Mouse (Mus musculus): ENCODE data around the gene Nxph4. TPM values are rescaled to one million over a fixed set of nuclear protein-coding genes. Genes with fewer than 3 reads are reported as not detected.

Gene Nxph4
- polyA plus RNA-seq, 1 experiment from 2014 or later, result 109 TPM

DNA sequence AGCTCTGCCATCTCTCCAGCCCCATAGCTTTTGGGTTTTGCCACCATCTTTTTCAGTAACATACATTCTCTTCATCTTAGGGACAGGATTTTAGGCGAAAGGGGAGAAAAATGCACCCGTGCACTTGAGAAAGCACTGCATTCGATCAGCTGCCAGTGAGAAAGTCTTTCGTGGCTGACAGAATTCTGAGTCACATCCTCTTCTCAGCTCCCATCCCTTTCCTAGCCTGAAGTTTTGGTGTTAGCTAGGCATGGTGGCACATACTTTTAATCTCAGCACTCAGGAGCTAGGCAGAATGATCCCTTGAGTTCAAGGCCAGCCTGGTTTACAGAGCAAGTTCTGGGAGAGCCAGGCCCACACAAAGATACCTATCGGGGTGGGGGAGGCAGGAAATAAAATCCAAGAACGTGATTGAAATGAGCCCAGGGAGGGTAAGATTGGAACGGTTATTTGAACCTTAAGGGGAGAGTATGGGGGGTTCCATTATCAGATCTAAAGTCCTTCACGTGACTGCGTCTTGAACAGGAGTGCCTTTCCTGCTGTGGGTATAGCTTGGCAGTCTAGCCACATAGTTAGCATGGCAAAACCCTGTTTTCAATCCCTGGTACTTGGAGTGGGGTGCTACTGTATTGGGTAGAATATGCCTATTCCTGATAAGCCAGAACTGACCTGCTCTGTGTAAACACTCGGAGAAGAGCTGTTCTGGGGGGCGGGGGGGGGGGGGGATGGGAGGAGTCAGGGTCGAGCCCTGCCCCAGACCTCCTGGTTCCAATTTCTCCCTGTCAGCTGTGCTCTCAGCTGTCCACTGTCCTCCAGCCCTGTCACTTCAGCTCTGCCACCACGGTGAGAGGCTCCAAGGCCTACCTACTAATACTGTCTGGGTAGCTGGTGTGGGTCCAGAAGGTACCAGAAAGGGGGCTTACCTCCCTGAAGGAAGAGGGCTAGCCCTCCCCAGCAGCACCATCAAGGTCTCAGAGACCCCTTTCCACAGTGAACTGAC lies 33.2 kb downstream of the Nxph4 start, which contains the start of gene Stac3:
Gene Stac3, plus strand, starts transcription at position 793 of the 1,000 bp plus-strand sequence.
- no peak for ATAC-seq (ENCODE audit: low FRiP score)
- H3K9me3 ChIP-seq (replicated peaks), result no peaks in the 10 kb centered on the region
- H3K27me3 ChIP-seq, result no peaks in the 10 kb centered on the region
- peaks cover 58% of the 10 kb centered on the region for H3K36me3 ChIP-seq
- H3K4me2 ChIP-seq (replicated peaks), result no peak within 1 kb of the TSS
- no peak within 1 kb of the TSS for H3K9ac ChIP-seq
- no peak within 1 kb of the TSS for H3K4me3 ChIP-seq
- H3K4me1 ChIP-seq, result no peaks in the 10 kb centered on the region
- 82% methylated on average over 11 of the region's 13 CpGs for WGBS
- H3K27ac ChIP-seq, result no peak within 1 kb of the TSS

DNA sequence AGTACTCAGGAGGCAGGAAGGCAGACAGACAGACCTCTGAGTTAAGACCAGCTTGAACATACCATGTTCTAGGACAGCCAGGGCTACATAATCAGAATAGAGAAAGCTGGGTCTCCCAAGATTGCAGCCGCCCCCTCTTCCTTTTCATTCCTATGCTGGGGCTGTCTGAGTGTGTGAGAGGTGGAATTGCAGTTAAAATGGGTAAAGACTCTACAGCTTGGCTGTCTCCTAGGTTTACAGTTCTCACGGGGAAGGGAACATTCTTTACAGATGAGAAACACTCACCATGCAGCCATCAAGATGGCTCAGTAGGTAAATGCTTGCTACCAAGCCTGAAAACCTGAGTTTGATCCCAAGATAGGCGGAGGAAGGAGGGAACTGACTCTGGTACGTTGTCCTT lies 34.3 kb downstream of the Nxph4 start:
- no peak for ATAC-seq (ENCODE audit: low FRiP score)
- Histone ChIP-seq H3K36me3 (peaks cover 64% of the 10 kb centered on the region), H3K9ac (no peak overlapping the region), H3K4me2 (replicated peaks) (no peak overlapping the region), H3K4me3 (no peak overlapping the region), H3K27ac (no peak overlapping the region), H3K4me1 (no peaks in the 10 kb centered on the region), H3K27me3 (no peaks in the 10 kb centered on the region), H3K9me3 (replicated peaks) (no peaks in the 10 kb centered on the region)
- 92% methylated on average over 4 of the region's 4 CpGs for WGBS

DNA sequence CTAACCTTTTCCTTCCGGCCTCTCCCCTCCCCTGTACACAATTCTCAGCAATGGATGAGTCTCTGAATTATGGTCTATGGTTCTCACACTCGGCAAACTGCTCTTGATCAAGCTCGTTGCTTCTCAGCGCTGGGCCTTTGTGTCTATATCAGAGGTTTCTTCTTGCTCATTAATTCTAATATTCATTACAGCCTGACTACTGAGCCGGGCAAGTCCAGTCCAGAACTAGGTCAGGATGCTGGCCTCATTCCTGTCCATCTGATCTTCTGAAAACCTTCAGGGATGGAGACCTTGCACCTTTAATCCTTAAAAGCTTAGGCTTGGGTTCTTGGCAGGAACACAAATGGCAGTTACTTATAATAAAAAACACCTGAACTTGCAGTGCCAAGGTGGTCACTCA lies 34.8 kb downstream of the Nxph4 start:
- Histone ChIP-seq H3K27me3 (no peaks in the 10 kb centered on the region), H3K9ac (no peak overlapping the region), H3K4me3 (no peak overlapping the region), H3K9me3 (replicated peaks) (no peaks in the 10 kb centered on the region), H3K36me3 (peaks cover 65% of the 10 kb centered on the region), H3K4me1 (no peaks in the 10 kb centered on the region), H3K4me2 (replicated peaks) (no peak overlapping the region), H3K27ac (no peak overlapping the region)
- WGBS, result 85% methylated on average over 5 of the region's 5 CpGs
- ATAC-seq (ENCODE audit: low FRiP score), result no peak

DNA sequence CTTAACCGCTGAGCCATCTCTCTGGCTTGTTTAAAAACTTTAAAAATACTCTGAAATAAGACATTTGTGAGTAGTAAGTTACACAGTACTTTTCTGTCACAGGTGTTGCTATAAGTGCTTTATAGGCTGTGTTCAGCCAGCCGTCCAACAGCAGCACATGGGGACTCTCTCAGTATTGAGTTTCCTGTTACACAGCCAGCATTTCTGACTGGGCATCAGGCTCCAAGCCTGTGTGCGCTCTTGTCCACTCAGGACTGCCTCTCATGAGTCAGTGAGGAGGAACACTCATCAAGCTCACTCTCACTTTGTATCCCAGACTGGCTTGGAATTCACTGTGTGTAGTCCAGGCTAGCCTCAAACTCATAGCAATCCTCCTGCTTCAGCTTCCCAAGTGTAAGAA lies 38.2 kb downstream of the Nxph4 start:
- WGBS, result 93% methylated on average over 3 of the region's 3 CpGs
- Histone ChIP-seq H3K9ac (no peak overlapping the region), H3K9me3 (replicated peaks) (no peaks in the 10 kb centered on the region), H3K36me3 (peaks cover 84% of the 10 kb centered on the region), H3K4me2 (replicated peaks) (no peak overlapping the region), H3K4me1 (peaks cover 5% of the 10 kb centered on the region), H3K4me3 (no peak overlapping the region), H3K27me3 (no peaks in the 10 kb centered on the region), H3K27ac (no peak overlapping the region)
- ATAC-seq (ENCODE audit: low FRiP score), result no peak

DNA sequence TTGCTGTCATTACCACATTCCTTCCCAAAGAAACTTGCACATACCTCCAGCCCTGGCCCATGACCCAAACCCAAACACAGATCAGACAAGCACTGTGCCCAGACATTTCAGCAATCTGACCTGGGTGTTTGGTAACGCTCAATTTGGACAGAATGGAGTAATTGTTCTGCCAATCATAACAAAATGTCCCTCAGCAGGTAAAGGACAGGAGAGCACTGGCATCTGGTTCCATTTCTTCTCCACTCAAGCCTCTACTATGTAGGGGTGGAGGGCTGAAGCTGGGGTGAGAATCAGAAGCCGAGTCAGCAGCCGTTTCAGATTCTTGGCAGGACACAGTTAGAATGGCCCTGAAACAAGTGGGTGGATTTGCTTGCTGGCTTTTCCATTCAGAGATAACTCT lies 42.2 kb downstream of the Nxph4 start:
- Histone ChIP-seq H3K4me1 (peaks cover 16% of the 10 kb centered on the region), H3K4me3 (no peak overlapping the region), H3K36me3 (peaks cover 66% of the 10 kb centered on the region), H3K9me3 (replicated peaks) (no peaks in the 10 kb centered on the region), H3K27ac (no peak overlapping the region), H3K27me3 (no peaks in the 10 kb centered on the region), H3K9ac (no peak overlapping the region), H3K4me2 (replicated peaks) (no peak overlapping the region)
- ATAC-seq (ENCODE audit: low FRiP score), result no peak
- 79% methylated on average over 3 of the region's 3 CpGs for WGBS

GRCm38 (mm10) chr10:127491128-127491512 lies 43.2 kb downstream of the Nxph4 start:
- 50% methylated on average over 8 of the region's 8 CpGs for WGBS
- H3K4me1 ChIP-seq, result peaks cover 16% of the 10 kb centered on the region
- no peak overlapping the region for H3K4me3 ChIP-seq
- peaks cover 60% of the 10 kb centered on the region for H3K36me3 ChIP-seq
- peak overlapping the region; percentile 76 for H3K27ac ChIP-seq
- no peak overlapping the region for H3K4me2 ChIP-seq (replicated peaks)
- H3K9me3 ChIP-seq (replicated peaks), result no peaks in the 10 kb centered on the region
- 0 out of 2 replicates have a peak, but pooled peaks have one; percentile 52 for ATAC-seq (ENCODE audit: low FRiP score)
- H3K9ac ChIP-seq, result no peak overlapping the region
- H3K27me3 ChIP-seq, result no peaks in the 10 kb centered on the region

DNA sequence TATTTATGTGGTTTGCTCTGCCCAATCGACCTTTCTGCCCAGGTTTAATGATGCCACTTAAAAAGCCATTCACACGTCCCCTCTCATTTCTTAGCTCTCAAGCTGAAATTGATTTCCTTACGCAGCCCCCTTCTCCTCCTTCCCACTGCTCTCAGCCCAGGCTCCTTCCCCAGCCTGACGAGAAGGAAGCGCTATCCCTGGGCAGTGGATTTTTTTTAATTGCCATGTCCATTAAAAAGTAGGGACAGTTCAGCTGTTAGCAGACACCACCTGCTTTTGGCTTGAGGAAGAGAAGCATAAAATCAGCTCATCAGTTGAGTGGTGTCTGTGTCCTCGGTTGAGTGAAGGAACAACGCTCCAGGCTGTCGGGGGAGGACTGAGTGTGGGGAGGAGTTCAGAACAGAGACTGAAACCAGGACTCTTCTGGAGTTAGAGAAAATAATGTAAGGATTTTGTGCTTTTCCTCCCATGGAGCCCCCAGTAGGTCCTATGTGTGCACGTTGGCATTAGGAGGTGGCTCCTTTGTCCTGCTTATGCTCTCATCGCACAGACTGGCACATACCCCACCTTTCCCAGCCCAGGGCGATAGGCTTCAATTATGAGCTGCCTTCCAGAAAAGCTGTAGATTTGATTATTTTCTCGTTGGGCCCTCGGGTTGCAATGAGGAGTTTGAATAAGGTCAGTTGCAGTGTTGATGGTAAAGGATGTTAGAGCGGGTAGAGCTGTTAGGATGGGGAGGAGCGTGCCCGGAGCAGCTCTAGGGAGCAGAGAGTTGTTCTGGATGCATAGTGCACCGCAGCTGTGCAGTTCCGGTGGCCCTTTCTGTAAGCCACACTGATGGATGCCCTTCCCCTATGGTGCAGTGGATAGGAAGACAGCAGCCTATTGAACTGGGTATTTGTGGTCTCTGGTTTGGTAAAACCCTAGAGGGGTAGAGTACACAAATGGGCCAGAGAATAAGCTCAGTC lies 43.9 kb downstream of the Nxph4 start:
- Histone ChIP-seq H3K4me2 (replicated peaks) (no peak overlapping the region), H3K36me3 (peaks cover 58% of the 10 kb centered on the region), H3K9me3 (replicated peaks) (no peaks in the 10 kb centered on the region), H3K4me3 (no peak overlapping the region), H3K4me1 (peaks cover 16% of the 10 kb centered on the region), H3K27ac (peak overlapping the region; percentile 76), H3K9ac (no peak overlapping the region), H3K27me3 (no peaks in the 10 kb centered on the region)
- ATAC-seq (ENCODE audit: low FRiP score), result 0 out of 2 replicates have a peak, but pooled peaks have one; percentile 32
- WGBS, result 73% methylated on average over 18 of the region's 18 CpGs

DNA sequence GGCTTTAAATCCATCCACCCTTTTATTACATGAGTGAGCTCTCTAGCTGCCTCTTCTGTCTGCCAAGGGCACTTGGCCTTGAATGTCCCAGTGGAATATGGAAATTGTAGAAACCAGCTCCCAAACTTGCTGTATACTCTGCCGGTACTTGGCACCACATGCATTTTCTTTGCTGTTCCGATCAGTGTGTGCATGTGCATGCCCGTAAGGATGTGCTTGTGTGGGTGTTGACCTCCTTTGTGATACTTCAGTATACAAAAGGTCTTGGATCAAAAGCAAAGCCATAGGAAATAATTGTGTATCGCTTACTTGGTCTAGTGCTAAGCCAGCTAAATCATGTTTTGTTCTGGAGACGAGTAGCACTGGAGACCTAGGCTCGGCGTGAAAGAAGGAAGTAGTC lies 45.5 kb downstream of the Nxph4 start:
- H3K4me3 ChIP-seq, result no peak overlapping the region
- H3K9ac ChIP-seq, result no peak overlapping the region
- H3K27ac ChIP-seq, result 0 out of 2 replicates have a peak overlapping the region, but pooled peaks have one; percentile 46
- no peaks in the 10 kb centered on the region for H3K9me3 ChIP-seq (replicated peaks)
- WGBS, result 91% methylated on average over 7 of the region's 7 CpGs
- peaks cover 59% of the 10 kb centered on the region for H3K36me3 ChIP-seq
- no peaks in the 10 kb centered on the region for H3K27me3 ChIP-seq
- no peak overlapping the region for H3K4me2 ChIP-seq (replicated peaks)
- no peak for ATAC-seq (ENCODE audit: low FRiP score)
- peaks cover 16% of the 10 kb centered on the region for H3K4me1 ChIP-seq

DNA sequence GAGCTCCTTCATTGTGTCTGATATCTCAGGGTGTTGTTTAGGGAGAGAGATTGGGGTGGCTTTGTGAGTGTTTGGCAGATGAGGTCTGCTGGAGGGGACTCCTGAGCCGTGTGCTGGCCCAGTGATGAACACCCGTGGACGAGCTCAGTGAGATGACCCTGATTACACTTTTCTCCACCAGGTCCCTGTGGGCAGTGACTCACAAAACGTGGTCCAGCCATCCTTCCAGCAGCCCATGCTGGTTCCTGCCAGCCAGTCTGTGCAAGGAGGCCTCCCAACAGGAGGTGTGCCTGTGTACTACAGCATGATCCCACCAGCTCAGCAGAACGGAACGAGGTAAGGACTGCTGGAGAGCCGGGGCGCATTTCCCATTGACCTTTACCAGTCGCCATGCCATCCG lies 49.1 kb downstream of the Nxph4 start:
- Histone ChIP-seq H3K4me1 (peaks cover 2% of the 10 kb centered on the region; the same call in 1 of the 2 replicates), H3K4me3 (no peak overlapping the region), H3K9me3 (replicated peaks) (no peaks in the 10 kb centered on the region), H3K27ac (no peak overlapping the region), H3K4me2 (replicated peaks) (no peak overlapping the region), H3K27me3 (no peaks in the 10 kb centered on the region), H3K36me3 (peaks cover 55% of the 10 kb centered on the region), H3K9ac (no peak overlapping the region)
- 84% methylated on average over 10 of the region's 10 CpGs for WGBS
- ATAC-seq (ENCODE audit: low FRiP score), result no peak

GRCm38 (mm10) chr10:127480833-127481813 lies 53.2 kb downstream of the Nxph4 start:
- Histone ChIP-seq H3K9me3 (replicated peaks) (no peaks in the 10 kb centered on the region), H3K4me3 (no peak overlapping the region), H3K9ac (no peak overlapping the region), H3K36me3 (peaks cover 53% of the 10 kb centered on the region), H3K4me2 (replicated peaks) (no peak overlapping the region), H3K4me1 (no peaks in the 10 kb centered on the region), H3K27ac (no peak overlapping the region), H3K27me3 (no peaks in the 10 kb centered on the region)
- WGBS, result 89% methylated on average over 19 of the region's 19 CpGs
- ATAC-seq (ENCODE audit: low FRiP score), result no peak

DNA sequence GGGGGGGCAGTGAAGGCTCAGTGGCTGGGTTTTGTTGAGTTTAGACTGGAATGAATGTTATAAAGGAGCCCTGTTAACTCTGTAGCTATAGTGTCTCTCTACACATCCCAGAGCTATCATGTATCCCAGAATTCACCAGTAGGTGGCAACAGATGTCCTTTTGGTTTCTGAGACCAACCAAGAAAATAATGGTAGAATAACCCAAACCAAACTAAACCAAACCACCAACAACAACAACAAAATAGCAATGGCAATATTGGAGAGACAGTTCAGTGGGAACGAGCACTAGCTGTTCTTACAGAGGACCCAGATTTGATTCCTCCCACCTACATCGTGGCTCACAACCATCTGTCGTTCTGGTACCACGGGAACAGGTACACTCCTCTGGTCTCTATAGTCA lies 55.2 kb downstream of the Nxph4 start:
- Histone ChIP-seq H3K27me3 (no peaks in the 10 kb centered on the region), H3K36me3 (peaks cover 39% of the 10 kb centered on the region), H3K4me3 (no peak overlapping the region), H3K27ac (no peak overlapping the region), H3K4me1 (no peaks in the 10 kb centered on the region), H3K4me2 (replicated peaks) (no peak overlapping the region), H3K9ac (no peak overlapping the region), H3K9me3 (replicated peaks) (no peaks in the 10 kb centered on the region)
- WGBS, result 93% methylated on average over 4 of the region's 4 CpGs
- no peak for ATAC-seq (ENCODE audit: low FRiP score)
